8 mouse cellular contexts compared by ENCODE assay signal in genomic region chr7:132599071-132599975, GRCm38 (mm10). TPM values are rescaled to one million over a fixed set of nuclear protein-coding genes. Genes with fewer than 3 reads are reported as not detected.
DNase-seq lines count a peak whose midpoint lies in the region; ATAC-seq and TF ChIP-seq lines count a peak whose summit lies in the region.

Gene Nkx1-2 (minus strand): TSS chr7:132599637.

- H3K4me1 ChIP-seq in cerebellum, adult 2 months (ENCODE audit: control insufficient read depth, insufficient read depth, low read length): 0 out of 2 replicates have a peak, but pooled peaks cover 7% of the 10 kb centered on the region
- H3K4me1 ChIP-seq in forebrain, embryonic 12.5 days: peaks cover 36% of the 10 kb centered on the region
- H3K4me1 ChIP-seq in liver, embryonic 15.5 days (replicated peaks): peaks cover 49% of the 10 kb centered on the region

- no peaks in the 10 kb centered on the region for H3K36me3 ChIP-seq in forebrain, embryonic 12.5 days (replicated peaks)
- no peaks in the 10 kb centered on the region for H3K36me3 ChIP-seq in liver, embryonic 15.5 days (replicated peaks)

- H3K27ac ChIP-seq in cerebellum, adult 2 months (ENCODE audit: insufficient read depth, low read length): no peak within 1 kb of the TSS
- H3K27ac ChIP-seq in forebrain, embryonic 12.5 days: no peak within 1 kb of the TSS
- H3K27ac ChIP-seq in liver, embryonic 15.5 days (replicated peaks): no peak within 1 kb of the TSS

- TF ChIP-seq POLR2A in cerebellum, adult 2 months (IDR thresholded peaks at IDR 0.05; ENCODE audit: borderline replicate concordance, insufficient read depth, low read length): no peak

- 0 out of 2 replicates have a peak, but pooled peaks have one; percentile 44 for ATAC-seq in forebrain, embryonic 12.5 days (ENCODE audit: low FRiP score)
- ATAC-seq in liver, embryonic 15.5 days (ENCODE audit: insufficient read depth): no peak

- TF ChIP-seq CTCF in cerebellum, adult 2 months (IDR thresholded peaks at IDR 0.05; ENCODE audit: borderline replicate concordance, insufficient read depth, low read depth, low read length): no peak

- H3K9ac ChIP-seq in forebrain, embryonic 12.5 days: peak within 1 kb of the TSS; percentile 36
- H3K9ac ChIP-seq in liver, embryonic 15.5 days: no peak within 1 kb of the TSS

- H3K9me3 ChIP-seq in forebrain, embryonic 12.5 days: no peaks in the 10 kb centered on the region
- H3K9me3 ChIP-seq in liver, embryonic 15.5 days (replicated peaks): no peaks in the 10 kb centered on the region

- H3K4me2 ChIP-seq in forebrain, embryonic 12.5 days: peak within 1 kb of the TSS; percentile 77
- H3K4me2 ChIP-seq in liver, embryonic 15.5 days: peak within 1 kb of the TSS; percentile 36

- peaks cover 9% of the 10 kb centered on the region; the same call in 1 of the 2 replicates for H3K27me3 ChIP-seq in cerebellum, adult 2 months (ENCODE audit: control insufficient read depth, insufficient read depth, low read length)
- H3K27me3 ChIP-seq in forebrain, embryonic 12.5 days: peaks cover 97% of the 10 kb centered on the region
- H3K27me3 ChIP-seq in liver, embryonic 15.5 days: peaks cover 98% of the 10 kb centered on the region

- peak within 1 kb of the TSS; percentile 22 for H3K4me3 ChIP-seq in cerebellum, adult 2 months (replicated peaks; ENCODE audit: insufficient read depth, low read depth, low read length)
- peak within 1 kb of the TSS; percentile 38 for H3K4me3 ChIP-seq in forebrain, embryonic 12.5 days (replicated peaks)
- H3K4me3 ChIP-seq in liver, embryonic 15.5 days (replicated peaks): peak within 1 kb of the TSS; percentile 5; the same call in 1 of the 2 replicates

- WGBS in cerebellum, adult 2 months: 2% methylated on average over 47 of the region's 52 CpGs
- WGBS in forebrain, embryonic 12.5 days: under 1% methylated on average over 50 of the region's 52 CpGs
- WGBS in liver, embryonic 15.5 days (ENCODE audit: insufficient replicate concordance): 2% methylated on average over 51 of the region's 52 CpGs

- no peak for DNase-seq in cerebellum, adult 2 months
- no peak for DNase-seq in cerebellum, postnatal 14 days
- peak; percentile 17 to 19 for DNase-seq in B cell, adult 2 months
- DNase-seq in MN1 (ENCODE audit: low spot score): no peak
- DNase-seq in adrenal gland, adult 18-20 months (ENCODE audit: low spot score in 2 of 2): no peak
- no peak for DNase-seq in urinary bladder, postnatal 36 days (ENCODE audit: low spot score in 2 of 2)

RNA-seq across cellular contexts. Expression of gene Nkx1-2, which starts in this region (rescaled TPM):
- not detected in 2 replicates for polyA plus RNA-seq in cerebellum, adult 2 months (2012; rRNA removed)
- polyA plus RNA-seq in forebrain, embryonic 12.5 days (2016; fragmentation: Nextera tagmentation; extraction: Ambion mirVana): 0.21 and 0.72 TPM in 2 replicates
- polyA plus RNA-seq in liver, embryonic 15.5 days (2015; fragmentation: Nextera tagmentation; extraction: Ambion mirVana): not detected in 2 replicates
- total RNA-seq in adrenal gland, adult 18-20 months (2021): not detected

Comparison
In these comparisons a context has a peak if more than half of its experiments do, and no peak if none do; other contexts are left out.
1. Peak in ATAC-seq, H3K4me3 ChIP-seq, H3K9ac ChIP-seq and H3K4me2 ChIP-seq in forebrain, embryonic 12.5 days; RNA of the gene not detected or under 1 TPM.
2. DNase-seq: peak in B cell, adult 2 months (2 of 2); none in cerebellum, adult 2 months (0 of 2), cerebellum, postnatal 14 days (0 of 2), MN1 (single experiment), adrenal gland, adult 18-20 months (0 of 2) and urinary bladder, postnatal 36 days (0 of 2).
3. Peak in every context shown above with its lines, with median percentiles within 50 percentile points of each other: H3K4me3 ChIP-seq.